Mouse (Mus musculus) testis, adult 2 months (tissue): Measurements from ENCODE around the gene Sstr5. TPM values are rescaled to one million over a fixed set of nuclear protein-coding genes. Genes with fewer than 3 reads are reported as not detected.

Experiments
- H3K27ac ChIP-seq: fragments of 200-500 bp; 2 replicates; pipeline ENCODE4 v1.5.1; 2012; ENCODE audit warnings: low read depth, low read length; ENCODE audit not compliant: control insufficient read depth, insufficient read depth
- H3K27me3 ChIP-seq: fragments of 200-500 bp; 2 replicates; pipeline ENCODE4 v1.6.1; 2012; ENCODE audit warnings: mild to moderate bottlenecking, low read length, moderate library complexity; ENCODE audit not compliant: control insufficient read depth, insufficient read depth
- H3K36me3 ChIP-seq: fragments of 200-500 bp; 2 replicates; pipeline ENCODE4 v1.6.1; 2012; ENCODE audit warnings: mild to moderate bottlenecking, low read length; ENCODE audit not compliant: control insufficient read depth, insufficient read depth
- H3K4me1 ChIP-seq: fragments of 200-500 bp; 2 replicates; pipeline ENCODE4 v1.6.1; 2012; ENCODE audit warnings: low read length; ENCODE audit not compliant: control insufficient read depth, insufficient read depth
- H3K4me3 ChIP-seq: fragments of 200-500 bp; 2 replicates; pipeline ENCODE4 v1.5.1; 2012; ENCODE audit warnings: low read depth, mild to moderate bottlenecking, low read length, moderate library complexity, mixed read lengths; ENCODE audit not compliant: control insufficient read depth
- CTCF ChIP-seq: fragments of 200-500 bp; IDR thresholded peaks from 2 replicates; pipeline ENCODE4 v1.5.1; 2012; ENCODE audit warnings: low read depth, mild to moderate bottlenecking, inconsistent platforms, low read length, moderate library complexity; ENCODE audit not compliant: control insufficient read depth, insufficient read depth, insufficient replicate concordance
- POLR2A ChIP-seq: fragments of 200-500 bp; IDR thresholded peaks from 2 replicates; pipeline ENCODE4 v1.6.1; 2012; ENCODE audit warnings: low read depth, mild to moderate bottlenecking, inconsistent platforms, low read length, moderate library complexity; ENCODE audit not compliant: control insufficient read depth
- polyA plus RNA-seq: library from polyadenylated mRNA; depleted of rRNA; stranded (reverse); fragments of >200 nt; gene quantifications from 2 replicates; pipeline ENCODE4 v1.2.3, GENCODE M21; 2012

Sstr5 gene
- polyA plus RNA-seq, 1 experiment, result 0.04 TPM

DNA sequence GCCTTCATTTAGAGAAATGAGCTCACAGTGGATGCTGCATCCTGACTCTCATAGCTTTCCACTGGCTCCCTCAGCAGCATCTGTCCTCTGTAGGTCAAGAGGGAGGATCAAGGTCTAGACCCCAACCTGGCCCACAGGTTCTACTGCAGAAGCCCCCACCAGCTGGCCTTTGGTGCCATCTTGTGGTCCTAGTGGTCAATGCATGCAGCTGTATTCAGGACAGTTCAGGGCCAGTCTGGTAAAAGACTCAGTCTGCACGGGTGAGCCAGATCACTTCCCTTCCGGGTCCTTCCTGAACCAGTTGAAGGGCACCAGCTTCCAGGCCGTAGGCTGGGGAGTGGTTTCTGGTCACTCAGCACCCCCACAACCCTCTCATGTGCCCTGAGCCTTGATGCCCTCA is 10.7 kb upstream of the Sstr5 start:
- Histone ChIP-seq H3K4me1 (no peaks in the 10 kb centered on the region), H3K4me3 (no peak overlapping the region), H3K27ac (no peak overlapping the region), H3K27me3 (no peaks in the 10 kb centered on the region), H3K36me3 (no peaks in the 10 kb centered on the region)
- TF ChIP-seq POLR2A (no peak), CTCF (peak; percentile 71; the same call in 1 of the 2 replicates)

DNA sequence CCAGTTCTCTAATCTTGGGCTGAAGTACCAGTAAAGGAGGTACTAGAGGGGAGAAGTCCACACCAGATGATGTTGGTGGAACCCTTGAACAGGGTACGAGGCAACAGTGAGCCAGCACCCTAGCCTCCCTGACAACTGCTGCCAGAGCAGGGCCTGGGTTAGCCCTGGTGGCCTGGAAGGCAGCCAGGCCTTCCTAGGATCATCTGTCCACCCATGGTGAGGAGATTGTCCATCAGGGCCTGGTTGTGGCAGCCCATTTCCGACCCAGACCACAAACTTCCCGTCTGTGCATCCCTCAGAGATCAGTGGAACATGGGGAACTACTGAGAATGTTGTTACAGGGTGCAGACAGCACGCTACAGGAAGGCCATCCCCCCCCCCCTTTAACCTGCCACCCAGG is 5.5 kb upstream of the Sstr5 start:
- Histone ChIP-seq H3K36me3 (no peaks in the 10 kb centered on the region), H3K4me1 (no peaks in the 10 kb centered on the region), H3K4me3 (no peak overlapping the region), H3K27me3 (no peaks in the 10 kb centered on the region), H3K27ac (no peak overlapping the region)
- TF ChIP-seq POLR2A, result no peak
- TF ChIP-seq CTCF, result no peak

DNA sequence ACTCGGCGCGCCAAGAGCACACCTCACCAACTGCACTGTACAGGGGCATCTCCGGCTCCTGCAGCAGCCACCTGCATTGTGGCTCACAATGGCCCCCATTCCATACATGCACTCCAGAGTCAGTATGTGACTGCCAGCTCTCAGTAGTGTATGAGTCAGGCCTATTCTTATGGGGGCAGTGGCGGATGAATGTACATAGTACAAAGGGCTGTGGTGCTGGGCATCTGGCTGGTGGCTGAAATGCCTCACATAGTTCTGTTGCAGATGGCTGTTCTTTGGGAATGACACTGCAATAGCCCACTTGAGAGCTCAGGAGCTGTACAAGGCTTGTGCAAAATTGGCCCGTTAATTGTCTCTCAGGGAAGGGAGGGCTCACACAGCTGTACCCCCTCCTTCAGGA is 15.0 kb downstream of the Sstr5 start:
- H3K27me3 ChIP-seq, result no peaks in the 10 kb centered on the region
- H3K36me3 ChIP-seq, result no peaks in the 10 kb centered on the region
- H3K4me3 ChIP-seq, result no peak overlapping the region
- H3K4me1 ChIP-seq, result no peaks in the 10 kb centered on the region; the same call in 1 of the 2 replicates
- no peak for TF ChIP-seq POLR2A
- no peak for TF ChIP-seq CTCF
- no peak overlapping the region for H3K27ac ChIP-seq

DNA sequence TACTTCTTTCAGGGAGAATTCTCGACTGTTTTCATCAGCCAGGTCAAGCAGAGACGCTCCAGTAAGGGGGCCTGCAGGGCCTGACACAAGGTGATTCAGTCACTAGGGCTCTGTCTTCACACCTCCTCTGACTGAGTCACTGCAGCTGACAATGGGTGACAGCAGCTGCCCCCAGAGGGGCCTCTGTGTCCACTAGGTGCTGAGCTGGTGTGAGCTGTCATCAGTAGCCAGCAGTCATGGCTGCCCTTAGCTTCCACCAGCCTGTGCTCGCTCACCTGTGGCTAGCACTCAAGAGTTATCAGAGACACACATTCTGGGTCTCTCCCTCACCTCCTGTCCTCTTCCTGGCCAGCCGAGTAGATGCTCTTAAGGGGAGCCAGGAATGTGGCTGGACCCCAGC is 16.3 kb downstream of the Sstr5 start:
- no peaks in the 10 kb centered on the region; the same call in 1 of the 2 replicates for H3K4me1 ChIP-seq
- H3K27me3 ChIP-seq, result no peaks in the 10 kb centered on the region
- H3K36me3 ChIP-seq, result no peaks in the 10 kb centered on the region
- no peak for TF ChIP-seq POLR2A
- TF ChIP-seq CTCF, result no peak
- H3K4me3 ChIP-seq, result no peak overlapping the region
- no peak overlapping the region for H3K27ac ChIP-seq

DNA sequence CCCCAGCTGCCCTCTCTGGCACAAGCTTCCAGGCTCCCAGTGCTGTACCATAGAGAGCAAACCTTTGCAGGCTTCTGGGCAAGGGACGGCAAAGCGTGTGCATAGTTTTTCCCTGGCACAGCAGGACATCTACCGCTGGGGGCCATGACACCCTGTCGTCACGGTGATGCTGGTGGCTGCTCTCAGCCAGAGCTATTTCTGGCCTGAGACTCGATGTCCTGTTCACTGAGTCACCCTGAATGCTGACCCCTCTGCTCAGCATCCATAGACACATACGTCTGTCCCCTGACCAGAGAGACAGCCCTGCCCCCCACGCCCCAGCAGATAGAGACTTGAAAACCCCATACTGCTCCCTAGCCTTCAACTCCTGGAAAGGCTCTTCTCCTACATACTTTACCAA is 16.9 kb downstream of the Sstr5 start:
- H3K4me1 ChIP-seq, result no peaks in the 10 kb centered on the region; the same call in 1 of the 2 replicates
- H3K36me3 ChIP-seq, result no peaks in the 10 kb centered on the region
- H3K27me3 ChIP-seq, result no peaks in the 10 kb centered on the region
- H3K4me3 ChIP-seq, result no peak overlapping the region
- no peak for TF ChIP-seq POLR2A
- H3K27ac ChIP-seq, result no peak overlapping the region

DNA sequence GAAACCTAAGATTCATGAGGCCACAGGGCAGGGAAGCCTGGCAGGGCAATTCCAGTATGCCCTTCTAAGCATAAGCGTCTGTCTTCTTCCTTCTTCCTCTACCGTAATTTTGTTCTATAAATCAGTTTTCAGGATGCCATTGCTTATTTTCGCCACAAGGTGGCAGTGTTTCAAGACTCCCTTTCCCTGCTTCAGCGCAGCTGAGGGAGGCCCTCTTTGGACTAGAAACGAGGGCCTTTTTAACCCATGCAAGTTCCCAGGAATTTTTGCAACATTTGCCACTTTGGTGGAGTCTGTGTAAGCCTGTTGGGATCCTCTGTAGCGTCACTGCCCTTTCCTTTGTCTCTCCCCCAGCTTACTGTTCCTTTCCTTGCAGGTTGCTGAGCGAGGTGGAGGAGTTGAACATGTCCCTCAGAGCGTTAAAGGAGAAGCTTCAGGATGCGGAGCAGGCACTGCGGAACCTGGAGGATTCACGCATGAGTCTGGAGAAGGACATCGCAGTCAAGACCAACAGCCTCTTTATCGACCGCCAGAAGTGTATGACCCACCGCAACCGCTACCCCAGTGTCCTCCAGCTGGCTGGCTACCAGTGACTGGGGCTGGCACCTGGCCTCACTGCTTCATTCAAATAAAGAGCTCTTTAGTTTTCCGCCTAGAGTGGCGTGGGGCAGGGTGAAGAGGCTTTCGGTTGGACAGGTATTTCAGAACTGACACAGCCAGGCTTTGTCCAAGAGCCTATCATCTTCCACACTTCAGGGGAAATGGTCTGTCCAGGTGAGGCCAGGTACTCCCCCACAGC is 20.9 kb downstream of the Sstr5 start:
- no peaks in the 10 kb centered on the region for H3K27me3 ChIP-seq
- no peaks in the 10 kb centered on the region for H3K36me3 ChIP-seq
- H3K4me3 ChIP-seq, result no peak overlapping the region
- H3K4me1 ChIP-seq, result peaks cover 22% of the 10 kb centered on the region
- no peak for TF ChIP-seq POLR2A
- TF ChIP-seq CTCF, result peak; percentile 61; the same call in 1 of the 2 replicates
- H3K27ac ChIP-seq, result no peak overlapping the region

DNA sequence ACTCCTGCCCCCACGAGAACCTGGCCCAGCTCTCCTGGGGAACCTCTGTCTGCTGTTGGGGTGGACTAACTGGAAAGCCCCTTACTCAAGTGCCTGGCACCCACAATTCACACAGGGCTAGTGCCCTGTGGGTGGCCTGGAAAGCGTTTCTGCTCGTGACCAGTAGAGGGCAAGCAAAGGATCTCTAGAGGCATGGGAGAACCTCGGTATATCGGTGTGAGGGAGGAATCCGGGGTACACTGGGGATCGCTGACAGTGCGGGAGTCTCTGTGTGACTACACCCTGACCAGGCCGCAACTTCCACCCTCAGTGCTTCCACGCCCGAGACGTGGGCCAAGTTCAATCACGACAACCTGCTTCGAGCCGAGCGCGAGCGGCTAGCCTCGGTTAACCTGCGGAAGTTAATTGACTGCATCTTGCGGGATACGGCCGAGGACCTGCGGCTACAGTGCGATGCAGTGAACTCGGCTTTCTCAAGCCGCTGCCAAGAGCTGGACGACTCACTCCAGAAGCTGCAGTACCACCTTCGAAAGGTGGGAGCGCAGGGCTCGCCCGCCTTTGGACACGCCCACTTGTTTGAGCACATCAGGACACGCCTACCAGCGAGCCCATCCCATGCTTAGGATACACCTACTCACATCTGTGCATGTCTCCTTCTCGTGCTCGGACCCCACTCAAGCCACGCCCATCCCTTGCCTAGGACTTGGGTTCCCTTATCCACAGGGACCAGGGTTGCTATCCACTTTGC is 22.6 kb downstream of the Sstr5 start:
- no peaks in the 10 kb centered on the region for H3K36me3 ChIP-seq
- H3K4me3 ChIP-seq, result peak overlapping the region; percentile 91
- TF ChIP-seq POLR2A, result no peak
- peak; percentile 52; the same call in 1 of the 2 replicates for TF ChIP-seq CTCF
- H3K27me3 ChIP-seq, result no peaks in the 10 kb centered on the region
- no peak overlapping the region for H3K27ac ChIP-seq
- H3K4me1 ChIP-seq, result peaks cover 28% of the 10 kb centered on the region
